Mouse (Mus musculus): ENCODE results near the gene Vps37d. TPM values are rescaled to one million over a fixed set of nuclear protein-coding genes. Genes with fewer than 3 reads are reported as not detected.
"Not testable (repeated sequence)": the region's sequence is repeated elsewhere in the genome, so short reads cannot be mapped to it uniquely, and the experiment has no call there.

The Vps37d gene
- polyA plus RNA-seq, 1 experiment from 2014 or later, result 10.9 TPM

GRCm38 (mm10) chr5:135073349-135074150 is 4.5 kb downstream of the Vps37d start:
- WGBS, result 24% methylated on average over 26 of the region's 26 CpGs
- Histone ChIP-seq H3K4me3 (replicated peaks) (no peak overlapping the region), H3K27me3 (no peaks in the 10 kb centered on the region), H3K4me1 (peaks cover 36% of the 10 kb centered on the region), H3K4me2 (peak overlapping the region; percentile 36), H3K27ac (no peak overlapping the region), H3K9me3 (replicated peaks) (no peaks in the 10 kb centered on the region), H3K9ac (0 out of 2 replicates have a peak overlapping the region, but pooled peaks have one; percentile 7), H3K36me3 (peaks cover 36% of the 10 kb centered on the region)
- ATAC-seq (replicated peaks; ENCODE audit: low FRiP score), result no peak

DNA sequence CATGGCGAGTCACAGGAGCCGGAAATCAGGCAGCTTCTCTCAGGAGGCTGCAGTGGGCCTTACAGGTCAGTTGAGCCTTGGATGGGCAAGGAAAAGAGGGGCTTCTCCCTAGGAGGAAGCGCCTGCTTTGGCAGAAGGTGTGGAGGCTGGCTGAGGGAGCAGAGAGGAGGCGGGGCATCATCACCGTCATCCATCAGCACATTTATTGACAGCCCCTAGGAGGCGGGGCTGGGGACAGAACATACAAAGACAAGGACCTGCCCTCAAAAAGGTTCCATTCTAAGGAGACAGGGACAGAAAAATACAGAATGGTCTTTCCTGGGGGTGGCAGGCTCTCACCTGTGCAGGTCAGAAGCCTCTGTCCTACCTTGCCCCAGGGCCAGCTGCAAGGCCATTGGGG is 5.3 kb downstream of the Vps37d start:
- Histone ChIP-seq H3K27me3 (no peaks in the 10 kb centered on the region), H3K36me3 (peaks cover 44% of the 10 kb centered on the region), H3K4me1 (peaks cover 33% of the 10 kb centered on the region), H3K9me3 (replicated peaks) (no peaks in the 10 kb centered on the region), H3K4me3 (replicated peaks) (no peak overlapping the region), H3K4me2 (no peak overlapping the region), H3K9ac (no peak overlapping the region), H3K27ac (no peak overlapping the region)
- WGBS, result 79% methylated on average over 6 of the region's 6 CpGs
- ATAC-seq (replicated peaks; ENCODE audit: low FRiP score), result no peak

DNA sequence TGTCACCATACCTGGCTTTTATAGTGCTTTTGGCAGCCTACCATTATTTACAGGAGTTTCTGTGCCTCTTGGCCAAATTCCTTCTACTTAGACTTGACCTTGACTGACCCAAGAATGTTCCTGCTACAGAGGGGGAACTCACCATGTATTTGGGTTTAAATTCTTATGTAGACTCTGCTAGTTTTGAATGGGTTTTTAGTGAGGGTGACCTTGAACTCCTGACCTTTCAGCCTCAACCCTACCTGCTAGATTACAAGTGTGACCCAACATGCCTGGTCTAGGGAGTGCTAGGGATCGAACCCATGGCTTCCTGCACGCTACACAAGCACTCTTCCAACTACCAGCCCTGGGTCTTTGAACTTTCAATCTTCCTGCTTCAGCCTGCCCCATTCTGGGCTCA is 6.0 kb downstream of the Vps37d start:
- no peak for ATAC-seq (replicated peaks; ENCODE audit: low FRiP score)
- WGBS, result 93% methylated on average over 2 of the region's 2 CpGs
- no peak overlapping the region for H3K9ac ChIP-seq
- H3K4me1 ChIP-seq, result peaks cover 30% of the 10 kb centered on the region
- H3K4me3 ChIP-seq (replicated peaks), result no peak overlapping the region
- no peaks in the 10 kb centered on the region for H3K9me3 ChIP-seq (replicated peaks)
- H3K27me3 ChIP-seq, result no peaks in the 10 kb centered on the region
- peaks cover 51% of the 10 kb centered on the region for H3K36me3 ChIP-seq
- no peak overlapping the region for H3K27ac ChIP-seq
- H3K4me2 ChIP-seq, result no peak overlapping the region

DNA sequence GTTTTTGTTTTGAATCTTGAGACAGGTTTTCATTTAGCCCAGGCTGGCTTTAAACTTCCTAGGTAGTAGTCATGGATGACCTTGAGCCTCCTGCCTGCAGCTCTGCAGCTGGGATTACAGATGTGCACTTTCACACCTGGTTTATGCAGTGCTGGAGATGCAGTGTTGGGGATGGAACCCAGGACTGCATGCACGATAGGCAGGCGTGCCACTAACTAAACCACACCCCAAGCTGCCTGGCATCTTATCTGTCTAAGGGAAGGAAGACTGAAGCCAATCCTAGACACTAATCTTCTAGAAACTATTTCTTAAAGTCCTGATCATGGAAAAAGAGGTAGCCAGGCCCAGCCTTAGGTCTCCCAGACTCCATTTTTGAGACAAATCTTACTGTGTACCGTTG is 7.6 kb downstream of the Vps37d start:
- ATAC-seq (replicated peaks; ENCODE audit: low FRiP score), result no peak
- H3K36me3 ChIP-seq, result peaks cover 61% of the 10 kb centered on the region

DNA sequence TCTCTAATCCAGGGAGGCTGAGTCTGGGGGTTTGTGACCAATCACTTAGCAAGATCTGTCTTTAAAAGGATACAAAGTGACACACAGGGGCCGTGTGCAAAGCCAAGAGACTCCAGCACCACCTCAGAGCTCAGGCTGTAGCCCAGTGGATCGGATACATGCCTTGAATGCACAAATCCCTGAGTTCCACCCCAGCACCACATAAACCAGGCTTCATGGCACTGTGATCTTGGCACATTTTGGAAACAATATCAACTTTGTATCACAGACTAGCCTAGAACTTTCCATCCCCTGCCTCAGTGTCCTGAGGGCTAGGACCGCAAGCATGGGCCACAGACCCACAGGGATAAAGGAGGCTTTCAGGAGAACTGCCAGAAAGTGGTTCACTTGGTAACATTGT is 12.1 kb downstream of the Vps37d start:
- Histone ChIP-seq H3K36me3 (peaks cover 45% of the 10 kb centered on the region), H3K4me1 (peaks cover 25% of the 10 kb centered on the region), H3K4me3 (replicated peaks) (0 out of 2 replicates have a peak overlapping the region, but pooled peaks have one; percentile 2), H3K27ac (no peak overlapping the region), H3K9ac (no peak overlapping the region), H3K4me2 (peak overlapping the region; percentile 95; the same call in 1 of the 2 replicates), H3K9me3 (replicated peaks) (no peaks in the 10 kb centered on the region), H3K27me3 (no peaks in the 10 kb centered on the region)
- ATAC-seq (replicated peaks; ENCODE audit: low FRiP score), result no peak
- WGBS, result 90% methylated on average over 3 of the region's 3 CpGs

More for the DNA sequence above, 7.6 kb downstream of the Vps37d start:
- Histone ChIP-seq H3K9me3 (replicated peaks) (no peaks in the 10 kb centered on the region), H3K4me2 (no peak overlapping the region), H3K27me3 (no peaks in the 10 kb centered on the region), H3K4me1 (peaks cover 24% of the 10 kb centered on the region), H3K9ac (no peak overlapping the region), H3K4me3 (replicated peaks) (no peak overlapping the region), H3K27ac (no peak overlapping the region)
- 89% methylated on average over 3 of the region's 3 CpGs for WGBS

DNA sequence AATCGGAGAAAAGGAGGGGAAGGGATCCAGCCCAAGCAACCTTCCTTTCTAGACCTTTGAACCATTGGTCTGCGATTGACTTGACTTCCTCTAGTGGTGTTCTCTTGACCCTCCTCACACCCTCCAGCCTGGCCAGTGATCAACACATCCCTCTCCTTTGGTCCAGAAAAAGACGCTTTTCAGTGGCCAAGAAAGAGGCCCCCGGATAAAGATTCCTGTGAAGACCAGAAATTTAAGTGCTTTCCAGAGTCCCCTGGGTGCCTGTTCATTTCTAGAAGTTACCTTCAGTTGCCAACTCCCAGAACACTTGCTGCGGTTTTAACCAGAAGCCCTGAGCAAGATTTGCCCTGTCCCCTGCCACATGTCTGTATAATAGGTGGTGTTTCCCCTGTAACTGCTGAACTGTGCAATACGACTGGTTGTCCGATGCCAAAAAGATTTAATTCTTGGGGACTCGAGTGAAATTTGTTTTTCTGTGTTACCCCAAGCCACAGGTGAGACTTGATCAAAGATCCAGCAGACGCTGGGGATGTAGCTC is 13.1 kb downstream of the Vps37d start, which contains the start of gene Bud23:
Gene Bud23 (minus strand): TSS at position 51 of the 538 bp plus-strand sequence.
- ATAC-seq (replicated peaks; ENCODE audit: low FRiP score); H3K27me3 ChIP-seq; H3K9me3 ChIP-seq (replicated peaks): not testable (repeated sequence)
- Histone ChIP-seq H3K36me3 (peaks cover 52% of the 10 kb centered on the region), H3K4me1 (peaks cover 25% of the 10 kb centered on the region), H3K27ac (peak within 1 kb of the TSS; percentile 70), H3K4me2 (peak within 1 kb of the TSS; percentile 95), H3K4me3 (replicated peaks) (peak within 1 kb of the TSS; percentile 88), H3K9ac (peak within 1 kb of the TSS; percentile 88)
- WGBS, result 76% methylated on average over 9 of the region's 9 CpGs

DNA sequence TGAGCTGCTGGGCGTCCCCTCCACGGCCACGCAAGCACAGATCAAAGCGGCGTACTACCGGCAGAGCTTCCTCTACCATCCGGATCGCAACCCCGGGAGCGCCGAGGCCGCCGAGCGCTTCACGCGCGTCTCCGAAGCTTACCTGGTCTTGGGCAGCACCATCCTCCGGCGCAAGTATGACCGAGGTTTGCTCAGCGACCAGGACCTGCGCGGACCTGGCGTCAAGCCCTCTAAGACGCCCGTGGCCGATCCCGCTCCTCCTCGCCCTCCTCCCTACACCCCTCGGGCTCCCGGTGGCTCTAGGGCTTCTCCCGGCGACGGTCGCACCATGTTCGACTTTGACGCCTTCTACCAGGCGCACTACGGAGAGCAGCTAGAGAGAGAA is 13.7 kb downstream of the Vps37d start:
- Histone ChIP-seq H3K9ac (peak overlapping the region; percentile 88), H3K27ac (peak overlapping the region; percentile 70), H3K4me2 (peak overlapping the region; percentile 95), H3K4me1 (peaks cover 25% of the 10 kb centered on the region), H3K4me3 (replicated peaks) (peak overlapping the region; percentile 88), H3K36me3 (peaks cover 58% of the 10 kb centered on the region), H3K27me3 (no peaks in the 10 kb centered on the region), H3K9me3 (replicated peaks) (no peaks in the 10 kb centered on the region)
- ATAC-seq (replicated peaks; ENCODE audit: low FRiP score), result peak; percentile 45
- WGBS, result under 1% methylated on average over 40 of the region's 40 CpGs

DNA sequence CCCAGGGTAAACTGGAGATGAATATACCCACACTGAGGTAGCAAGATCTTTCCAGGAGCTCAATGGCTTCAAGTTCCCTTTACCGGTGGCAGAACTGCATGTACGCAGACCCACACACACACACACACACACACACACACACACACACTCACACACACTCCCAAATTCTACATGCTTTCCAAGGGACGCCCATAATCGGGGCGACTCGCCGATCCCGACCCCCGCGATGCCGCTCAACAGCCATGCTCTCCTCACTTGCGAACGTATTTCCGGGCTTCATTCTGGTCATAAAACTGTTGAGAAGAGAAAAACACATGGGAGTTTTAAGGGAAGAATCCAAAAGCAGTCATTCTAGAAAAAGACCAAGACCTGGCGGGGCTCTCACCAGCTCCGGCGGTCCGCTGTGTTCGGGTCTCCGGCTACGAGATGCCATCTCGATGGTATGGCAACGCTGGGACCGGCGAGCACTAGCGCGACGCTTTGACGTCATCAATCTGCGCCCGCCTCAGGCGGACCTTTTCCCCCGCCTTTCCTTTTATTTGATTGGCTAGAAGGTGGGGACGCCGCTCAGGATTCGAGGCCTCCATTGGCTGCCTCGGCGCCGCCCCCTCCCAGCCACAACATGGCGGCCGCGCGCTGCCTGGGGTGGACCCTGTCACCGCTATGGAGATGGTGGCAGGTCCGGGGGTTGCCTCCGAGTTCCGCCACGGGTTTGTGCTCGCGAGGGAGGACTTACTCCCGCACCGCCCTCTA is 14.3 kb downstream of the Vps37d start, which contains the start of gene Dnajc30:
Gene Dnajc30 (plus strand): TSS at position 574 of the 753 bp plus-strand sequence.
- WGBS, result under 1% methylated on average over 52 of the region's 52 CpGs
- H3K36me3 ChIP-seq, result peaks cover 64% of the 10 kb centered on the region
- H3K4me2 ChIP-seq, result peak within 1 kb of the TSS; percentile 95
- H3K27me3 ChIP-seq, result no peaks in the 10 kb centered on the region
- ATAC-seq (replicated peaks; ENCODE audit: low FRiP score), result peak; percentile 98
- H3K27ac ChIP-seq, result peak within 1 kb of the TSS; percentile 70
- no peaks in the 10 kb centered on the region for H3K9me3 ChIP-seq (replicated peaks)
- peak within 1 kb of the TSS; percentile 88 for H3K4me3 ChIP-seq (replicated peaks)
- H3K9ac ChIP-seq, result peak within 1 kb of the TSS; percentile 88
- peaks cover 25% of the 10 kb centered on the region for H3K4me1 ChIP-seq

- no peaks in the 10 kb centered on the region for H3K27me3 ChIP-seq
- H3K4me2 ChIP-seq, result no peak overlapping the region
- no peak overlapping the region for H3K27ac ChIP-seq
- ATAC-seq (replicated peaks; ENCODE audit: low FRiP score), result no peak
- no peaks in the 10 kb centered on the region for H3K4me1 ChIP-seq
- H3K4me3 ChIP-seq (replicated peaks), result no peak overlapping the region
- no peaks in the 10 kb centered on the region for H3K9me3 ChIP-seq (replicated peaks)
- 95% methylated on average over 12 of the region's 12 CpGs for WGBS
- peaks cover 90% of the 10 kb centered on the region for H3K36me3 ChIP-seq
- H3K9ac ChIP-seq, result no peak overlapping the region
Observed at GRCm38 (mm10) chr5:135053356-135053755, 24.7 kb downstream of the Vps37d start.

GRCm38 (mm10) chr5:135049268-135049667 is 28.8 kb downstream of the Vps37d start:
- not testable (repeated sequence) for H3K27ac ChIP-seq; H3K9me3 ChIP-seq (replicated peaks); H3K9ac ChIP-seq; H3K4me2 ChIP-seq; H3K4me1 ChIP-seq; ATAC-seq (replicated peaks; ENCODE audit: low FRiP score); H3K27me3 ChIP-seq; H3K4me3 ChIP-seq (replicated peaks)
- WGBS, result 90% methylated on average over 6 of the region's 6 CpGs
- peaks cover 86% of the 10 kb centered on the region for H3K36me3 ChIP-seq

- WGBS, result 91% methylated on average over 5 of the region's 5 CpGs
- H3K9me3 ChIP-seq (replicated peaks), result no peaks in the 10 kb centered on the region
- H3K36me3 ChIP-seq, result peaks cover 83% of the 10 kb centered on the region
- no peak overlapping the region for H3K4me3 ChIP-seq (replicated peaks)
- H3K27ac ChIP-seq, result no peak overlapping the region
- no peak overlapping the region for H3K9ac ChIP-seq
- ATAC-seq (replicated peaks; ENCODE audit: low FRiP score), result 0 out of 2 replicates have a peak, but pooled peaks have one; percentile 43
- H3K4me1 ChIP-seq, result no peaks in the 10 kb centered on the region
- H3K27me3 ChIP-seq, result no peaks in the 10 kb centered on the region
- H3K4me2 ChIP-seq, result no peak overlapping the region
Observed at GRCm38 (mm10) chr5:135048539-135048938, 29.5 kb downstream of the Vps37d start.

DNA sequence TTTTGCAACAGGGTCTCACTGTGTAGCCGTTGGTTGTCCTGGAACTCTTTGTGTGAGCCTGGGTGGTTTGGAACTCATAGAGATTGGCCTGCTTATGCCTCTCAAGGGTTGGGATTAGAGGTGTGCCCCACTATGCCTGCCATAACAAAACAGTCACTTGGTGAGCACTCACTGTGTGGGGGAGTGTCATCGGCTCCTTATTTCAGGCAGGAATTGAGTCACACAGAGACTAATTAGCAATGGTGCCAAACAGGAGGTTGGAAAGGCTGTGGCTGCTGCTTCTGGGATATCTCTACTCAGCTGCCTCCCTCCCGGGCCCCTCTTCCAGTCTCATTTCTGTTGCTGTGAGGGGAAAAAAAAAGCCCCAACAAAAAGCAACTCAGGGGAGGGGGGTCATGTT is 33.5 kb downstream of the Vps37d start:
- no peak for ATAC-seq (replicated peaks; ENCODE audit: low FRiP score)
- Histone ChIP-seq H3K4me3 (replicated peaks) (no peak overlapping the region), H3K36me3 (peaks cover 63% of the 10 kb centered on the region), H3K27me3 (no peaks in the 10 kb centered on the region), H3K4me1 (peaks cover 4% of the 10 kb centered on the region; the same call in 1 of the 2 replicates), H3K27ac (no peak overlapping the region), H3K9me3 (replicated peaks) (no peaks in the 10 kb centered on the region), H3K4me2 (no peak overlapping the region), H3K9ac (no peak overlapping the region)
- WGBS, result 86% methylated on average over 3 of the region's 3 CpGs

Data from kidney, embryonic 15.5 days (tissue).